Mouse (Mus musculus) G1E (cell line): ENCODE results near the gene Klk1b1.

Experiments used
- CTCF ChIP-seq: IDR thresholded peaks from 2 replicates; pipeline ENCODE4 v1.5.1; 2012; ENCODE audit warnings: low read depth, low read length, inconsistent platforms, mixed read lengths
- TAL1 ChIP-seq: conservative IDR thresholded peaks from 2 replicates; pipeline ENCODE4 v1.6.1; 2012; ENCODE audit warnings: low read depth, low read length, inconsistent platforms, mixed read lengths

GRCm38 (mm10) chr7:43952703-43953102, 13.8 kb upstream of the Klk1b1 start:
- TF ChIP-seq CTCF = no peak
- TF ChIP-seq TAL1 = no peak
